Mouse (Mus musculus) testis, adult 2 months (tissue): ENCODE measurements around the gene Olfr1089. TPM values are rescaled to one million over a fixed set of nuclear protein-coding genes. Genes with fewer than 3 reads are reported as not detected.

ENCODE experiments used
- H3K27ac ChIP-seq: fragments of 200-500 bp; 2 replicates; pipeline ENCODE4 v1.5.1; 2012; ENCODE audit warnings: low read depth, low read length; ENCODE audit not compliant: control insufficient read depth, insufficient read depth
- H3K27me3 ChIP-seq: fragments of 200-500 bp; 2 replicates; pipeline ENCODE4 v1.6.1; 2012; ENCODE audit warnings: mild to moderate bottlenecking, low read length, moderate library complexity; ENCODE audit not compliant: control insufficient read depth, insufficient read depth
- H3K36me3 ChIP-seq: fragments of 200-500 bp; 2 replicates; pipeline ENCODE4 v1.6.1; 2012; ENCODE audit warnings: mild to moderate bottlenecking, low read length; ENCODE audit not compliant: control insufficient read depth, insufficient read depth
- H3K4me1 ChIP-seq: fragments of 200-500 bp; 2 replicates; pipeline ENCODE4 v1.6.1; 2012; ENCODE audit warnings: low read length; ENCODE audit not compliant: control insufficient read depth, insufficient read depth
- H3K4me3 ChIP-seq: fragments of 200-500 bp; 2 replicates; pipeline ENCODE4 v1.5.1; 2012; ENCODE audit warnings: low read depth, mild to moderate bottlenecking, low read length, moderate library complexity, mixed read lengths; ENCODE audit not compliant: control insufficient read depth
- CTCF ChIP-seq: fragments of 200-500 bp; IDR thresholded peaks from 2 replicates; pipeline ENCODE4 v1.5.1; 2012; ENCODE audit warnings: low read depth, mild to moderate bottlenecking, inconsistent platforms, low read length, moderate library complexity; ENCODE audit not compliant: control insufficient read depth, insufficient read depth, insufficient replicate concordance
- POLR2A ChIP-seq: fragments of 200-500 bp; IDR thresholded peaks from 2 replicates; pipeline ENCODE4 v1.6.1; 2012; ENCODE audit warnings: low read depth, mild to moderate bottlenecking, inconsistent platforms, low read length, moderate library complexity; ENCODE audit not compliant: control insufficient read depth
- polyA plus RNA-seq: library from polyadenylated mRNA; depleted of rRNA; stranded (reverse); fragments of >200 nt; gene quantifications from 2 replicates; pipeline ENCODE4 v1.2.3, GENCODE M21; 2012; rRNA removed

The Olfr1089 gene
- polyA plus RNA-seq: not detected in 2 replicates

- Histone ChIP-seq H3K4me3 (no peak within 1 kb of the TSS), H3K27ac (no peak within 1 kb of the TSS), H3K27me3 (no peaks in the 10 kb centered on the region), H3K36me3 (no peaks in the 10 kb centered on the region), H3K4me1 (no peaks in the 10 kb centered on the region)
- TF ChIP-seq CTCF: no peak
Observed at GRCm38 (mm10) chr2:86733601-86734000, at the start of gene Olfr1089. TSS of gene Olfr1089 (minus strand) at chr2:86733701.

- no peaks in the 10 kb centered on the region for H3K4me1 ChIP-seq
- H3K4me3 ChIP-seq: no peak within 1 kb of the TSS
- H3K36me3 ChIP-seq: no peaks in the 10 kb centered on the region
- TF ChIP-seq CTCF (no peak), POLR2A (no peak)
- H3K27me3 ChIP-seq: no peaks in the 10 kb centered on the region
- no peak within 1 kb of the TSS for H3K27ac ChIP-seq
Observed at GRCm38 (mm10) chr2:86782179-86782578, 48.7 kb upstream of the Olfr1089 start, which contains the start of gene Olfr1093. TSS of gene Olfr1093 (plus strand) at chr2:86782479.

GRCm38 (mm10) chr2:86761050-86761449, 27.5 kb upstream of the Olfr1089 start:
- TF ChIP-seq CTCF (no peak), POLR2A (no peak)
- Histone ChIP-seq H3K4me3 (no peak overlapping the region), H3K27ac (no peak overlapping the region), H3K27me3 (no peaks in the 10 kb centered on the region), H3K4me1 (no peaks in the 10 kb centered on the region), H3K36me3 (no peaks in the 10 kb centered on the region)

GRCm38 (mm10) chr2:86758893-86759292, 25.4 kb upstream of the Olfr1089 start, which contains the start of gene Olfr1090:
TSS of gene Olfr1090 (minus strand) at chr2:86758993.
- no peak within 1 kb of the TSS for H3K27ac ChIP-seq
- no peak within 1 kb of the TSS for H3K4me3 ChIP-seq
- no peaks in the 10 kb centered on the region for H3K4me1 ChIP-seq
- H3K27me3 ChIP-seq: no peaks in the 10 kb centered on the region
- no peak for TF ChIP-seq CTCF
- no peak for TF ChIP-seq POLR2A
- H3K36me3 ChIP-seq: no peaks in the 10 kb centered on the region

- no peaks in the 10 kb centered on the region for H3K4me1 ChIP-seq
- TF ChIP-seq POLR2A (no peak), CTCF (no peak)
- no peaks in the 10 kb centered on the region for H3K36me3 ChIP-seq
Observed at GRCm38 (mm10) chr2:86698295-86698694, 35.2 kb downstream of the Olfr1089 start, which contains the start of gene Olfr1087. TSS of gene Olfr1087 (minus strand) at chr2:86698395.

More at GRCm38 (mm10) chr2:86698295-86698694, 35.2 kb downstream of the Olfr1089 start, which contains the start of gene Olfr1087:
- no peaks in the 10 kb centered on the region for H3K27me3 ChIP-seq
- no peak within 1 kb of the TSS for H3K27ac ChIP-seq
- no peak within 1 kb of the TSS for H3K4me3 ChIP-seq

Other genes with a start within 250 kb of the Olfr1089 start
- gene Olfr228, start 246.3 kb downstream of the Olfr1089 start, polyA plus RNA-seq: not detected in 2 replicates
- not detected in 2 replicates for gene Olfr1076, start 225.2 kb downstream of the Olfr1089 start, polyA plus RNA-seq
- not detected in 2 replicates for gene Olfr1079, start 191.2 kb downstream of the Olfr1089 start, polyA plus RNA-seq
- not detected in 2 replicates for gene Olfr1080, start 175.5 kb downstream of the Olfr1089 start, polyA plus RNA-seq
- not detected in 2 replicates for gene Olfr1082, start 134.7 kb downstream of the Olfr1089 start, polyA plus RNA-seq
- gene Olfr1084, start 94.0 kb downstream of the Olfr1089 start, polyA plus RNA-seq: not detected in 2 replicates
- gene Olfr1085, start 71.7 kb downstream of the Olfr1089 start, polyA plus RNA-seq: not detected in 2 replicates
- gene Olfr1086, start 53.6 kb downstream of the Olfr1089 start, polyA plus RNA-seq: not detected in 2 replicates
- gene Olfr1087, start 35.3 kb downstream of the Olfr1089 start, polyA plus RNA-seq: not detected in 2 replicates
- gene Olfr1090, start 25.3 kb upstream of the Olfr1089 start, polyA plus RNA-seq: 0.12 TPM in 1 of 2 replicates, not detected in the other
- not detected in 2 replicates for gene Olfr1093, start 48.8 kb upstream of the Olfr1089 start, polyA plus RNA-seq
- gene Olfr141, start 76.3 kb upstream of the Olfr1089 start, polyA plus RNA-seq: not detected in 2 replicates
- gene Olfr1094, start 91.0 kb upstream of the Olfr1089 start, polyA plus RNA-seq: not detected in 2 replicates
- gene Olfr1095, start 118.0 kb upstream of the Olfr1089 start, polyA plus RNA-seq: not detected in 2 replicates
- not detected in 2 replicates for gene Gm13723, start 141.1 kb upstream of the Olfr1089 start, polyA plus RNA-seq
- gene Olfr1097, start 158.5 kb upstream of the Olfr1089 start, polyA plus RNA-seq: not detected in 2 replicates
- not detected in 2 replicates for gene Olfr1098, start 190.8 kb upstream of the Olfr1089 start, polyA plus RNA-seq
- not detected in 2 replicates for gene Olfr1099, start 227.0 kb upstream of the Olfr1089 start, polyA plus RNA-seq
- not detected in 2 replicates for gene Olfr1100, start 246.3 kb upstream of the Olfr1089 start, polyA plus RNA-seq